Mouse (Mus musculus) G1E (cell line): ENCODE measurements at regions not wholly inside any gene's neighbourhood (a gene's known extent, or its start where the extent isn't known, plus 50 kb on each side); places are given as distances from the start of the nearest gene placed in this dataset.

Experiments
- CTCF ChIP-seq: IDR thresholded peaks from 2 replicates; pipeline ENCODE4 v1.5.1; 2012; ENCODE audit warnings: low read depth, low read length, inconsistent platforms, mixed read lengths
- TAL1 ChIP-seq: conservative IDR thresholded peaks from 2 replicates; pipeline ENCODE4 v1.6.1; 2012; ENCODE audit warnings: low read depth, low read length, inconsistent platforms, mixed read lengths

DNA sequence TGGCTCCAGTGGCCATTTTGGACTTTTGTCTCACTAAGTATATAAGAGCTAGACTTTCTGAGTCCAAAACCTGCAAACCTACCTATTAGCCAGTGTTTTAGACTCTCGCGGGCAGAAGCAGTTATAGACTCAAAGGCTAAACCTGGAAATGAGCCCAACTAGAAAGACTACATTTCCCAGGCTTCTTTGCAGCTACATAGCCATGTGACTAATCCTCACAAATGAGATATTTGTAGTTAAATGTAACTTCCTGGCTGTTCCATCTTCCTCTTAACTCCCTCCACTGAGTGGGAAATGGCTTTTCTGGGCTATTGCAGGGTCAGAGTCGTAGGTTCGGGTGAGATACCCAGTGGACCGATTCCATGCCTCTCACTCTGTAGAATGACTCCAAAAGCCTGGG, 120.7 kb downstream of the Tbx5 start:
- TF ChIP-seq CTCF: no peak
- no peak for TF ChIP-seq TAL1
